Mouse (Mus musculus) lung, postnatal 0 days (tissue): ENCODE data around the gene H2-Ob. TPM values are rescaled to one million over a fixed set of nuclear protein-coding genes. Genes with fewer than 3 reads are reported as not detected.

ENCODE experiments used
- ATAC-seq: fragments of 200-750 bp; cut with Nextera tagmentation; 2 replicates; pipeline ENCODE4 v1.8.0; 2017; ENCODE audit warnings: moderate library complexity
- DNase-seq: peaks from one replicate; pipeline ENCODE4 v3.0.0-alpha.2; 2016; ENCODE audit warnings: low spot score
- H3K27ac ChIP-seq: fragments of 300-500 bp; sonication (generic); 2 replicates; pipeline ENCODE4 v1.5.1; 2014; ENCODE audit warnings: antibody characterized with exemption, mild to moderate bottlenecking, low read length, mixed read lengths
- H3K27me3 ChIP-seq: fragments of 300-500 bp; sonication (generic); replicated peaks from 2 replicates; pipeline ENCODE4 v1.6.1; 2014; ENCODE audit warnings: low read length, mixed read lengths; ENCODE audit not compliant: insufficient read depth
- H3K36me3 ChIP-seq: fragments of 300-500 bp; sonication (generic); 2 replicates; pipeline ENCODE4 v1.6.1; 2014; ENCODE audit warnings: low read length, mixed read lengths; ENCODE audit not compliant: insufficient read depth
- H3K4me1 ChIP-seq: fragments of 300-500 bp; sonication (generic); 2 replicates; pipeline ENCODE4 v1.6.1; 2014; ENCODE audit warnings: antibody characterized with exemption, low read depth, low read length, mixed read lengths; ENCODE audit not compliant: insufficient read depth
- H3K4me2 ChIP-seq: fragments of 300-500 bp; sonication (generic); replicated peaks from 2 replicates; pipeline ENCODE4 v1.6.1; 2014; ENCODE audit warnings: low read depth, mild to moderate bottlenecking, low read length, moderate library complexity, mixed read lengths
- H3K4me3 ChIP-seq: fragments of 300-500 bp; sonication (generic); 2 replicates; pipeline ENCODE4 v1.5.1; 2014; ENCODE audit warnings: low read depth, low read length
- H3K9ac ChIP-seq: fragments of 300-500 bp; sonication (generic); replicated peaks from 2 replicates; pipeline ENCODE4 v1.6.1; 2014; ENCODE audit warnings: low read depth, mild to moderate bottlenecking
- H3K9me3 ChIP-seq: fragments of 300-500 bp; sonication (generic); 2 replicates; pipeline ENCODE4 v1.6.1; 2016; ENCODE audit warnings: low read length, mixed read lengths
- CTCF ChIP-seq: IDR thresholded peaks from 2 replicates; pipeline ENCODE4 v1.5.1; 2016; ENCODE audit warnings: antibody characterized with exemption, mild to moderate bottlenecking
- EP300 ChIP-seq: IDR thresholded peaks from 2 replicates; pipeline ENCODE4 v1.6.1; 2016; ENCODE audit warnings: antibody characterized with exemption, mild to moderate bottlenecking, control low read depth
- WGBS: fragments of 180-500 bp; shearing (Covaris S2); extraction: QIAGEN DNeasy Blood & Tissue Kit; methylation state at CpG from one replicate; pipeline ENCODE4 v1.1.7; 2014; 5-methylcytosine and 5-hydroxymethylcytosine counted together
- polyA plus RNA-seq: library from polyadenylated mRNA; unstranded; fragments of >200 nt; fragmentation: Nextera tagmentation; extraction: Ambion mirVana; gene quantifications from 2 replicates; pipeline ENCODE4 v1.2.1, GENCODE M21; 2015

Gene H2-Ob
- polyA plus RNA-seq, 1 experiment from 2014 or later, result 0.43 TPM

DNA sequence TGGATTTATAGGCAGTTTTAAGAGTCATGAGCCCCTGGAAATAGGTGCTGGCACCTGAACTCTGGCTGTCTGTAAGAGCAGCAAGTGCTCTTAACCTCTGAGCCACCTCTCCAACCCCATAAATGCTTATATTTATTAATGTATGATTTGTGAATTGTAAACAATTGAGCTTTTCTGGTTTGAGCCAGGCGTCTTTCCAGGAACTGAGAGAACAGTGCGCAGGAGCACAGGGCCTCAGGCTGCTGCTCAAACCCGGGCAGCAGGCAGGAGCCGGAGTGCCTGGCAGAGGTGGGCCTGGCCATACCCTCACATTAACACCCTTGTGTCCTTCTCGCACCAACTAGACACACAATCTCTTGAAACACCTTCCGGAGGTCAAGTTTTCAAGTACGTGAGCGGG, 61.4 kb downstream of the H2-Ob start:
- TF ChIP-seq EP300 (no peak), CTCF (no peak)
- Histone ChIP-seq H3K9me3 (no peaks in the 10 kb centered on the region), H3K27me3 (no peaks in the 10 kb centered on the region), H3K9ac (no peak overlapping the region), H3K4me3 (no peak overlapping the region), H3K4me2 (no peak overlapping the region), H3K4me1 (no peaks in the 10 kb centered on the region), H3K36me3 (no peaks in the 10 kb centered on the region), H3K27ac (no peak overlapping the region)
- no peak for ATAC-seq
- 82% methylated on average over 7 of the region's 8 CpGs for WGBS
- DNase-seq, result no peak

DNA sequence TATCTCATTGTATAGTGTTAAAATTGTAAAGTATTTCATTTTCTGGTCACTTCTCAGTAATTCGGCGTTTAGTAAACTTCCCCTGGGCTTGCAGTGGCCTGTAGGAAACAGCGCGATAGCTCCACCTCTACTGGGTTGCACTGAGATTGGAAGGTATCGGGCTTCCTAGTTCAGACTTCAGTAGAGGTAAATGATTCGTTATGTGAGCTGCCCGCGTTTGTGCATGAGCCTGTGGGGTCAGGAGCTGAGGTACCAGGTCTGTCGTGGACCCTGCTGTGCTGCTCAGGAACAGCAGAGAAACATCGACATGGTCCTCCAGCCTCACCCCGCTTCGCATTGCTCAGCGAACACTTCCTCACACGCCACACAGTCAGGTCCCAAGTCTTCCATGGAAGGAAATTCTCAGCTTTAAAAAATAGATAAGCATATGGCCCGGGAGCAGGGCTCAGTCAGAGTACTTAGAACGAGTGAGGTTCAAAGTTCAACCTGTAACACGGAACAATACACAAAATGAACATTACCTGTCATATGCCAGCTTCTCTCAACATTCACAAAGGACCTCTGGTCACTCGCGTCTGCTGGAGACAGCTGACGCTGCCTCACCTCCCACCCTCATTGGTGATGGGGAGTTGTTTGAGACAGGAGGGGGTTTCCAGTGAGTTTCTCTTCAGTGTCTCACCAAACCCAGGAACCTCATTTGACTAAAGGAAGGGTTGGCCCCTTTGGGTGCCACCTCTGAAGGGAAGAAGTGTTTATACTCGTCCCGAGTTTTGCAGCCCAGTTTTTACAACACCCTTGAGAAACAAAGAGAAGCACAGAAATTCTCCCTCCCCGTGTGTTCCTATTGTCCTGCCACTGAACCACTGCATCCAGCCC, 62.2 kb downstream of the H2-Ob start:
- Histone ChIP-seq H3K27me3 (no peaks in the 10 kb centered on the region), H3K9ac (no peak overlapping the region), H3K4me2 (no peak overlapping the region), H3K27ac (no peak overlapping the region), H3K4me1 (no peaks in the 10 kb centered on the region), H3K36me3 (no peaks in the 10 kb centered on the region), H3K4me3 (no peak overlapping the region), H3K9me3 (no peaks in the 10 kb centered on the region)
- ATAC-seq, result no peak
- DNase-seq, result no peak
- TF ChIP-seq EP300 (no peak), CTCF (no peak)
- 68% methylated on average over 23 of the region's 23 CpGs for WGBS

DNA sequence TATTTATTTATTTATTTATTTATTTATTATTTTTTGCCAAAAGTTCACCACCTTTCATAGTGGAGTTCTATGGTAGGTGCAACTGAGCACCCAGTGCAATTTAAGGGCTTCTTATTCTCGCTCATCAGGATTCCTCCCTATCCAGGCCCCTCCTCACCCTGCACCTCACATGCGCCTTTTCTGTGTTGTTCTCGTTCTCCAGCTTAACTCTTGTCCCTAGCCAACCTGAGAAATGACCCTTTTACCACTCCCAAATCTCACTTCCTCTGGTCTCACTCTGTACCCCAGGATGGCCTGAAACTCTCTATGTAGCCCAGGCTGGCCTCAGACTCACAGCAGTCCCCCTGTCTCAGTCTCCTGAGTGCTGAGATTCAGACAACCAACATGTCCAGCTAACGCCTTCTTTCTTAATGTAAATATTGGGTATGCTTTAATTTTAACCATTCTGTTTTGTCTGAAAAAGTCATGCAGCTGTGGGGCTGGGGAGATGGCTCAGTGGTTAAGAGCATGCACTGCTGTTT, 63.0 kb downstream of the H2-Ob start:
- H3K4me3 ChIP-seq, result no peak overlapping the region
- H3K4me1 ChIP-seq, result no peaks in the 10 kb centered on the region
- no peak overlapping the region for H3K27ac ChIP-seq
- H3K27me3 ChIP-seq, result no peaks in the 10 kb centered on the region
- H3K36me3 ChIP-seq, result no peaks in the 10 kb centered on the region
- no peak for TF ChIP-seq CTCF
- no peak for TF ChIP-seq EP300
- DNase-seq, result no peak
- no peak for ATAC-seq
- H3K9ac ChIP-seq, result no peak overlapping the region
- 80% methylated on average over 4 of the region's 4 CpGs for WGBS
- H3K4me2 ChIP-seq, result no peak overlapping the region
- H3K9me3 ChIP-seq, result no peaks in the 10 kb centered on the region

DNA sequence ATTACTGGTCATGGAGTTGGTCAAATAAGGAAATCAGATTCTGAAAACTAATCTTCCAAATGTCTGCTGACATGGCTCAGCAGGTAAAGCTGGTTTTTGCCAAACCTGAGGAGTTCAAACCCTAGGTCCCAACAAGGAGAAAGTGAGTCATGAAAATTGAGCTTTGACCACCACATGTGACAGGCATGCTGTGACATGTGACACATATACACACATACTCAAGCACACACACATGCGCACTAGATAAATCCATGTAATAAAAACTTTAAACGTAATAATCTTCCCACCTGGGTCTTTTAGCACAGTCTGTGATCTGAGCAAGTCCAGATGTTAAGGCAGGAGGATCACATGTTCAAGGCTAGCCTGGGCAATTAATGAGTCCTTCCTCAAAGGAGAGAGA, 65.1 kb downstream of the H2-Ob start:
- no peak overlapping the region for H3K4me2 ChIP-seq
- DNase-seq (no peak), ATAC-seq (no peak)
- WGBS, result 69% methylated on average over 2 of the region's 2 CpGs
- H3K36me3 ChIP-seq, result no peaks in the 10 kb centered on the region
- no peak overlapping the region for H3K9ac ChIP-seq
- H3K4me3 ChIP-seq, result no peak overlapping the region
- no peaks in the 10 kb centered on the region for H3K4me1 ChIP-seq
- no peak overlapping the region for H3K27ac ChIP-seq
- no peak for TF ChIP-seq EP300
- TF ChIP-seq CTCF, result no peak
- no peaks in the 10 kb centered on the region for H3K27me3 ChIP-seq
- no peaks in the 10 kb centered on the region for H3K9me3 ChIP-seq

Other genes starting within 250 kb of the H2-Ob start
- 213 and 222 TPM in 2 replicates for gene H2-K1, start 238.6 kb upstream of the H2-Ob start, polyA plus RNA-seq
- gene Ring1, start 214.2 kb upstream of the H2-Ob start, polyA plus RNA-seq, result 18.8 and 19.1 TPM in 2 replicates
- gene H2-Ke6, start 210.8 kb upstream of the H2-Ob start, polyA plus RNA-seq, result 57.9 and 59.8 TPM in 2 replicates
- gene Slc39a7, start 207.2 kb upstream of the H2-Ob start, polyA plus RNA-seq, result 130 and 131 TPM in 2 replicates
- 35.0 and 35.7 TPM in 2 replicates for gene Rxrb, start 207.1 kb upstream of the H2-Ob start, polyA plus RNA-seq
- 0.25 and 0.44 TPM in 2 replicates for gene Col11a2, start 199.5 kb upstream of the H2-Ob start, polyA plus RNA-seq
- 0.48 and 1.1 TPM in 2 replicates for gene H2-Oa, start 146.6 kb upstream of the H2-Ob start, polyA plus RNA-seq
- 20.7 and 23.9 TPM in 2 replicates for gene H2-DMa, start 119.4 kb upstream of the H2-Ob start, polyA plus RNA-seq
- gene Brd2, start 116.3 kb upstream of the H2-Ob start, polyA plus RNA-seq, result 80.2 and 80.3 TPM in 2 replicates
- 1.8 and 2.2 TPM in 2 replicates for gene H2-DMb2, start 95.6 kb upstream of the H2-Ob start, polyA plus RNA-seq
- 6.9 and 7.2 TPM in 2 replicates for gene H2-DMb1, start 85.8 kb upstream of the H2-Ob start, polyA plus RNA-seq
- gene Tap1, start 51.4 kb upstream of the H2-Ob start, polyA plus RNA-seq, result 11.6 and 12.6 TPM in 2 replicates
- 16.4 and 17.1 TPM in 2 replicates for gene Psmb9, start 51.1 kb upstream of the H2-Ob start, polyA plus RNA-seq
- 54.9 and 58.6 TPM in 2 replicates for gene Psmb8, start 41.2 kb upstream of the H2-Ob start, polyA plus RNA-seq
- 23.9 and 26.1 TPM in 2 replicates for gene Tap2, start 35.4 kb upstream of the H2-Ob start, polyA plus RNA-seq
- gene H2-Ab1, start 18.8 kb downstream of the H2-Ob start, polyA plus RNA-seq, result 17.8 and 19.2 TPM in 2 replicates
- 15.8 and 20.6 TPM in 2 replicates for gene H2-Aa, start 48.9 kb downstream of the H2-Ob start, polyA plus RNA-seq
- gene H2-Eb1, start 67.0 kb downstream of the H2-Ob start, polyA plus RNA-seq, result 11.9 and 12.6 TPM in 2 replicates
- not detected in 2 replicates for gene H2-Eb2, start 86.8 kb downstream of the H2-Ob start, polyA plus RNA-seq
- 0.07 TPM in 1 of 2 replicates, not detected in the other for gene Btnl2, start 115.9 kb downstream of the H2-Ob start, polyA plus RNA-seq
- gene Btnl1, start 138.2 kb downstream of the H2-Ob start, polyA plus RNA-seq, result not detected in 2 replicates
- 0.24 and 0.74 TPM in 2 replicates for gene BC051142, start 159.9 kb downstream of the H2-Ob start, polyA plus RNA-seq
- 0.10 TPM in 1 of 2 replicates, not detected in the other for gene Btnl4, start 238.4 kb downstream of the H2-Ob start, polyA plus RNA-seq